8 mouse cellular contexts compared by ENCODE assay signal in the genomic region with DNA sequence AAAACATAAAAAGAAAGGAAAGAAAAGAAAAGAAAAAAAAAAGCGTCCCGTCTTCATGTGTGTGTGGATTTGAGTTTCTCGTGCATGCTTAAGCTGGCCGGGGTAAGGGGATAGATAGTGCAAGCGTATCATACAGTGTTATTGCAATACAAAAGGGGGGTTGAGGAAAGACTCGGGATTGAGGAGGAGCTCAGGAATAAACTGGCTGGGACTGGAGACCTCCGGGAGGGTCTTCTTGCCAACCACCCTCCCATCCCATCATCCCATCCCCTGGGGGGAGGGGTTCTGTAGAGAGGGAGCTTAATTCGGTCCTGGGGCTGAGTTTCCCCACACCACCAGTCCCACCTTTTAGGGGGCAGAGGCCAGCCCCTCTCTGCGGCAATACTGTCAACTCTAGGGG. TPM values are rescaled to one million over a fixed set of nuclear protein-coding genes. Genes with fewer than 3 reads are reported as not detected.
DNase-seq lines count a peak whose midpoint lies in the region; ATAC-seq lines count a peak whose summit lies in the region.

No protein-coding gene starts in this region.

- 1% methylated on average over 9 of the region's 9 CpGs for WGBS in lung, embryonic 15.5 days
- WGBS in forebrain, embryonic 15.5 days = 2% methylated on average over 9 of the region's 9 CpGs
- 2% methylated on average over 9 of the region's 9 CpGs for WGBS in limb, embryonic 15.5 days

- peak overlapping the region; percentile 37 for H3K4me3 ChIP-seq in lung, embryonic 15.5 days
- peak overlapping the region; percentile 36 for H3K4me3 ChIP-seq in forebrain, embryonic 15.5 days
- peak overlapping the region; percentile 44 for H3K4me3 ChIP-seq in limb, embryonic 15.5 days

- no peaks in the 10 kb centered on the region for H3K36me3 ChIP-seq in lung, embryonic 15.5 days
- 0 out of 2 replicates have a peak, but pooled peaks cover 5% of the 10 kb centered on the region for H3K36me3 ChIP-seq in forebrain, embryonic 15.5 days
- no peaks in the 10 kb centered on the region for H3K36me3 ChIP-seq in limb, embryonic 15.5 days

- no peaks in the 10 kb centered on the region for H3K9me3 ChIP-seq in lung, embryonic 15.5 days
- H3K9me3 ChIP-seq in forebrain, embryonic 15.5 days = no peaks in the 10 kb centered on the region
- no peaks in the 10 kb centered on the region for H3K9me3 ChIP-seq in limb, embryonic 15.5 days

- H3K27me3 ChIP-seq in lung, embryonic 15.5 days = peaks cover 68% of the 10 kb centered on the region
- H3K27me3 ChIP-seq in forebrain, embryonic 15.5 days = no peaks in the 10 kb centered on the region
- peaks cover 76% of the 10 kb centered on the region for H3K27me3 ChIP-seq in limb, embryonic 15.5 days

- ATAC-seq in lung, embryonic 15.5 days (ENCODE audit: borderline replicate concordance, extremely low read depth, low FRiP score, low TSS enrichment) = no peak
- ATAC-seq in forebrain, embryonic 15.5 days (replicated peaks) = peak; percentile 51
- ATAC-seq in limb, embryonic 15.5 days (ENCODE audit: insufficient number of reproducible peaks, low FRiP score, low TSS enrichment, low read depth) = no peak
- no peak for ATAC-seq in cerebellum, adult (ENCODE audit: insufficient number of reproducible peaks, low FRiP score, low TSS enrichment)

- no peak overlapping the region for H3K27ac ChIP-seq in lung, embryonic 15.5 days
- no peak overlapping the region for H3K27ac ChIP-seq in forebrain, embryonic 15.5 days (replicated peaks)
- no peak overlapping the region for H3K27ac ChIP-seq in limb, embryonic 15.5 days

- H3K9ac ChIP-seq in lung, embryonic 15.5 days = no peak overlapping the region
- H3K9ac ChIP-seq in forebrain, embryonic 15.5 days (replicated peaks) = peak overlapping the region; percentile 45; the same call in 1 of the 2 replicates
- H3K9ac ChIP-seq in limb, embryonic 15.5 days = 0 out of 2 replicates have a peak overlapping the region, but pooled peaks have one; percentile 23

- no peak for DNase-seq in lung, postnatal 14 days
- peak; percentile 55 for DNase-seq in retina, postnatal 1 day
- no peak for DNase-seq in adrenal gland, adult 2 months
- DNase-seq in yolk sac, embryonic 10.5 days (ENCODE audit: low spot score) = no peak

- H3K4me2 ChIP-seq in lung, embryonic 15.5 days = peak overlapping the region; percentile 80
- peak overlapping the region; percentile 68 for H3K4me2 ChIP-seq in forebrain, embryonic 15.5 days (replicated peaks)
- H3K4me2 ChIP-seq in limb, embryonic 15.5 days = peak overlapping the region; percentile 92

- peaks cover 21% of the 10 kb centered on the region for H3K4me1 ChIP-seq in lung, embryonic 15.5 days
- peaks cover 27% of the 10 kb centered on the region for H3K4me1 ChIP-seq in forebrain, embryonic 15.5 days
- peaks cover 23% of the 10 kb centered on the region for H3K4me1 ChIP-seq in limb, embryonic 15.5 days

RNA-seq across cellular contexts. Expression of a gene that starts 16.3 kb away (rescaled TPM):
- 0.29 TPM in 1 of 2 replicates, not detected in the other for polyA plus RNA-seq in lung, embryonic 15.5 days (2015; fragmentation: Nextera tagmentation; extraction: Ambion mirVana)
- polyA plus RNA-seq in forebrain, embryonic 15.5 days (2015; fragmentation: Nextera tagmentation; extraction: Ambion mirVana) = 0.11 and 0.15 TPM in 2 replicates
- not detected in 2 replicates for polyA plus RNA-seq in limb, embryonic 15.5 days (2015; fragmentation: Nextera tagmentation; extraction: Ambion mirVana)
- total RNA-seq in adrenal gland, adult 2 months (2021) = under 1 TPM in 1 of 2 experiments, not detected in 1; 0.37 TPM
- 0.06 TPM in 1 of 2 replicates, not detected in the other for polyA plus RNA-seq in adrenal gland, adult 2 months (2012; rRNA removed)

RNA-seq across cellular contexts. Expression of a gene that starts 25.8 kb away (rescaled TPM):
- polyA plus RNA-seq in lung, embryonic 15.5 days (2015; fragmentation: Nextera tagmentation; extraction: Ambion mirVana) = 1.7 and 7.8 TPM in 2 replicates
- 1.1 and 1.2 TPM in 2 replicates for polyA plus RNA-seq in forebrain, embryonic 15.5 days (2015; fragmentation: Nextera tagmentation; extraction: Ambion mirVana)
- 1.8 and 2.0 TPM in 2 replicates for polyA plus RNA-seq in limb, embryonic 15.5 days (2015; fragmentation: Nextera tagmentation; extraction: Ambion mirVana)
- total RNA-seq in adrenal gland, adult 2 months (2021) = under 1 TPM; 0.38 to 0.69 TPM
- polyA plus RNA-seq in adrenal gland, adult 2 months (2012; rRNA removed) = 0.82 and 1.4 TPM in 2 replicates

RNA-seq across cellular contexts. Expression of a gene that starts 32.9 kb away (rescaled TPM):
- 0.04 and 0.11 TPM in 2 replicates for polyA plus RNA-seq in lung, embryonic 15.5 days (2015; fragmentation: Nextera tagmentation; extraction: Ambion mirVana)
- 6.5 and 7.5 TPM in 2 replicates for polyA plus RNA-seq in forebrain, embryonic 15.5 days (2015; fragmentation: Nextera tagmentation; extraction: Ambion mirVana)
- polyA plus RNA-seq in limb, embryonic 15.5 days (2015; fragmentation: Nextera tagmentation; extraction: Ambion mirVana) = 0.02 and 0.06 TPM in 2 replicates
- total RNA-seq in adrenal gland, adult 2 months (2021) = under 1 TPM; 0.52 to 0.69 TPM
- 0.53 and 0.70 TPM in 2 replicates for polyA plus RNA-seq in adrenal gland, adult 2 months (2012; rRNA removed)

RNA-seq across cellular contexts. Expression of a gene that starts 42.0 kb away (rescaled TPM):
- 43.0 and 51.3 TPM in 2 replicates for polyA plus RNA-seq in lung, embryonic 15.5 days (2015; fragmentation: Nextera tagmentation; extraction: Ambion mirVana)
- polyA plus RNA-seq in forebrain, embryonic 15.5 days (2015; fragmentation: Nextera tagmentation; extraction: Ambion mirVana) = 32.1 and 33.3 TPM in 2 replicates
- 29.3 and 33.8 TPM in 2 replicates for polyA plus RNA-seq in limb, embryonic 15.5 days (2015; fragmentation: Nextera tagmentation; extraction: Ambion mirVana)
- total RNA-seq in adrenal gland, adult 2 months (2021) = 1 to 10 TPM; 3.7 to 6.1 TPM
- 3.6 and 3.7 TPM in 2 replicates for polyA plus RNA-seq in adrenal gland, adult 2 months (2012; rRNA removed)
